Mouse (Mus musculus) CH12.LX (cell line): ENCODE measurements at regions not wholly inside any gene's neighbourhood (a gene's known extent, or its start where the extent isn't known, plus 50 kb on each side); places are given as distances from the start of the nearest gene placed in this dataset.

Experiments used
- E2F4 ChIP-seq: IDR thresholded peaks from 2 replicates; pipeline ENCODE4 v1.6.1; 2011; ENCODE audit warnings: low read depth, low read length, improper control_type of control experiment; ENCODE audit not compliant: insufficient replicate concordance
- ELF1 ChIP-seq: IDR thresholded peaks from 2 replicates; pipeline ENCODE4 v1.6.1; 2014; ENCODE audit warnings: low read depth, mild to moderate bottlenecking, inconsistent platforms, low read length, improper control_type of control experiment
- HCFC1 ChIP-seq: IDR thresholded peaks from 2 replicates; pipeline ENCODE4 v1.6.1; 2012; ENCODE audit warnings: low read depth, mild to moderate bottlenecking, inconsistent platforms, low read length, improper control_type of control experiment
- MAX ChIP-seq: IDR thresholded peaks from 2 replicates; pipeline ENCODE4 v1.6.1; 2011; ENCODE audit warnings: low read length, improper control_type of control experiment
- ZC3H11A ChIP-seq: IDR thresholded peaks from 2 replicates; pipeline ENCODE4 v1.6.1; 2012; ENCODE audit warnings: low read depth, mild to moderate bottlenecking, inconsistent platforms, low read length, improper control_type of control experiment

- TF ChIP-seq HCFC1, result 0 out of 2 replicates have a peak, but pooled peaks have one; percentile 44
- no peak for TF ChIP-seq ZC3H11A
- no peak for TF ChIP-seq E2F4
- 0 out of 2 replicates have a peak, but pooled peaks have one; percentile 61 for TF ChIP-seq MAX
- TF ChIP-seq ELF1, result peak; percentile 63
Observed at GRCm38 (mm10) chr3:144089790-144090256, 115.2 kb downstream of the Lmo4 start.
